Mouse (Mus musculus): Measurements from ENCODE around the gene Ndufb3. TPM values are rescaled to one million over a fixed set of nuclear protein-coding genes. Genes with fewer than 3 reads are reported as not detected.
"Not testable (repeated sequence)": the region's sequence is repeated elsewhere in the genome, so short reads cannot be mapped to it uniquely, and the experiment has no call there.

Gene Ndufb3
- polyA plus RNA-seq, 1 experiment from 2014 or later, result 162 TPM

DNA sequence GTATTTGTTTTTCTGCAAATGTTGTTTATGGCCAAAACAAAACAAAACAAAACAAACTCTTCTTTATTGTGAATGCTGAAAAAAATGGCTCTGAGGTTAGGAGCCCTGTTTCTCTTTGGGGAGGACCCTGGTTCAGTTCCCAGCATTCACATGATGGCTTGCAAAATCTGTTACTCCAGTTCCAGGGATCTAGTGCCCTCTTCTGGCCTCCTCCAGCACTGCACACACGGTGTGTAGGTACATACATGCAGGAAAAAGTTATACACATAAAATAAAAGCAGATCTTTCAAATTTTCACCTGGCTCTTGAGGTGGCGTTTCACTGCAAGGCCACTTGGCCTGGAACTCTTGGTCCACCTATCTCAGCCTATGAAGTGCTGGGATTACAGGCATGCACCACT, 32.6 kb downstream of the Ndufb3 start:
- Histone ChIP-seq H3K4me1 (ENCODE audit: control insufficient read depth, insufficient read depth, low read length) (no peaks in the 10 kb centered on the region), H3K27ac (replicated peaks; ENCODE audit: low read depth, low read length) (no peak overlapping the region), H3K4me2 (ENCODE audit: low read depth, low read length) (no peak overlapping the region), H3K27me3 (ENCODE audit: control insufficient read depth, insufficient read depth, low read length) (no peaks in the 10 kb centered on the region), H3K9ac (replicated peaks; ENCODE audit: low read length) (no peak overlapping the region), H3K9me3 (replicated peaks; ENCODE audit: control insufficient read depth, low read length) (no peaks in the 10 kb centered on the region; the same call in 1 of the 2 replicates), H3K36me3 (replicated peaks; ENCODE audit: control insufficient read depth, insufficient read depth, low read depth, low read length) (no peaks in the 10 kb centered on the region), H3K4me3 (ENCODE audit: low read depth, low read length) (no peak overlapping the region)
- 91% methylated on average over 2 of the region's 2 CpGs for WGBS
- ATAC-seq (replicated peaks; ENCODE audit: insufficient number of reproducible peaks, low FRiP score, low TSS enrichment, low read depth), result no peak
- no peak for DNase-seq (ENCODE audit: low spot score)

DNA sequence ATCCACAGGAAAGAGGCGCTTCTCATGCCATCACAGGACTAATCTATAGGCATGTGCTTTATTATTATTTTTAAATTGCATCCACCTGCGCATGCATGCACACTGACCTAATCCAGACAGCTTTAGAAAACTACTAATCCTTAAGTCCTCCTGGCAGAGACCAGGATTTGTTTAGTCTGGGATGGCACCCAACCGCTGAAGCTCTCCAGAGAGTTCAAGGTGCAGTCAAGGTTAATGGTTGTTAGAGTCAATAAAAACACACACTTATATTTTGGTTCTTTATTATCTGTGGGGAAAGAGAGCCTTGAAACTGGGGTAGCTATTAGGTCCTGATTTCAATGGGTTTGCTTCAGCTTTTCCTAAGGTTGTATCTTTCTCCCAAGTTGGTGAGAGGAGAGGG, 35.1 kb downstream of the Ndufb3 start:
- Histone ChIP-seq H3K4me3 (ENCODE audit: low read depth, low read length) (no peak overlapping the region), H3K4me1 (ENCODE audit: control insufficient read depth, insufficient read depth, low read length) (no peaks in the 10 kb centered on the region), H3K27ac (replicated peaks; ENCODE audit: low read depth, low read length) (no peak overlapping the region), H3K4me2 (ENCODE audit: low read depth, low read length) (no peak overlapping the region), H3K36me3 (replicated peaks; ENCODE audit: control insufficient read depth, insufficient read depth, low read depth, low read length) (no peaks in the 10 kb centered on the region), H3K9ac (replicated peaks; ENCODE audit: low read length) (no peak overlapping the region), H3K9me3 (replicated peaks; ENCODE audit: control insufficient read depth, low read length) (no peaks in the 10 kb centered on the region; the same call in 1 of the 2 replicates), H3K27me3 (ENCODE audit: control insufficient read depth, insufficient read depth, low read length) (no peaks in the 10 kb centered on the region)
- ATAC-seq (replicated peaks; ENCODE audit: insufficient number of reproducible peaks, low FRiP score, low TSS enrichment, low read depth), result no peak
- no peak for DNase-seq (ENCODE audit: low spot score)
- WGBS, result 78% methylated on average over 3 of the region's 3 CpGs

DNA sequence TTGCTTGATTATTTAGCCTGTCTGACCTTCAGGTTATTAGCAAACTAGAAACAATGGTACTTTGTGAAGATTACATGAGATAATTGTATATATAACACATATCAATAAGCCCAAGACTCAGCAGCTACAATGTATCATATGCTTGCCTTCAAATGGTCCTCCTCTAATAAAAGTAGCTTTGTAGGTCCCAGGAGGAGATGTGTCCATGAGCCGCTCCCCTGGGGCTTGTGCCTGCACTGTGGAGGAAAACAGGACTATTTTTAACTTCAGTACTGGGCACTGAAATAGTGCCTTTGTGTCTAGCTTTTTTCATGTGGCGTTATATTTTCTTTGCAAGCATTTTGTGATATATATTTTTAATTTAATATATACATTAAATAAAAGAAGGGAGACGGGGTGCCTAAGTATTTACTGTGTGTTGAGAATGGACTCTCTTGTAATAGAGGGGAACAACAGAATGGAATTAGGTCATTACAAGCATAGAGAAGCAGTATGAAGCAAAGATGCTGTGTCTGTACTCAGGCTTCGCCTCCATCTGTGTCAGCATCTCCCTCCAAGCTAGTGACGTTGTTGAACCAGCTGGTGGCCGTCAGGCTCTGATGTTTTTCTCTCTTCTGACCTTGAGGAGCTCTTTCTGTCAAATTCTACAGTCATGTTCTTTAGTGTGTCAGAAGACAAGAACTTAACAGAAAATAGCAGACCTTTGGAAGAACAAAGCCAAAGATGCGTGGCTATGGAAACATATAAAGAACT, 36.0 kb downstream of the Ndufb3 start:
- no peak overlapping the region for H3K4me2 ChIP-seq (ENCODE audit: low read depth, low read length)
- no peak overlapping the region for H3K4me3 ChIP-seq (ENCODE audit: low read depth, low read length)
- H3K27ac ChIP-seq (replicated peaks; ENCODE audit: low read depth, low read length), result no peak overlapping the region
- ATAC-seq (replicated peaks; ENCODE audit: insufficient number of reproducible peaks, low FRiP score, low TSS enrichment, low read depth) (no peak), DNase-seq (ENCODE audit: low spot score) (no peak)
- H3K27me3 ChIP-seq (ENCODE audit: control insufficient read depth, insufficient read depth, low read length), result no peaks in the 10 kb centered on the region
- H3K4me1 ChIP-seq (ENCODE audit: control insufficient read depth, insufficient read depth, low read length), result no peaks in the 10 kb centered on the region
- H3K9me3 ChIP-seq (replicated peaks; ENCODE audit: control insufficient read depth, low read length), result no peaks in the 10 kb centered on the region; the same call in 1 of the 2 replicates
- no peaks in the 10 kb centered on the region for H3K36me3 ChIP-seq (replicated peaks; ENCODE audit: control insufficient read depth, insufficient read depth, low read depth, low read length)
- 61% methylated on average over 7 of the region's 7 CpGs for WGBS
- H3K9ac ChIP-seq (replicated peaks; ENCODE audit: low read length), result no peak overlapping the region

DNA sequence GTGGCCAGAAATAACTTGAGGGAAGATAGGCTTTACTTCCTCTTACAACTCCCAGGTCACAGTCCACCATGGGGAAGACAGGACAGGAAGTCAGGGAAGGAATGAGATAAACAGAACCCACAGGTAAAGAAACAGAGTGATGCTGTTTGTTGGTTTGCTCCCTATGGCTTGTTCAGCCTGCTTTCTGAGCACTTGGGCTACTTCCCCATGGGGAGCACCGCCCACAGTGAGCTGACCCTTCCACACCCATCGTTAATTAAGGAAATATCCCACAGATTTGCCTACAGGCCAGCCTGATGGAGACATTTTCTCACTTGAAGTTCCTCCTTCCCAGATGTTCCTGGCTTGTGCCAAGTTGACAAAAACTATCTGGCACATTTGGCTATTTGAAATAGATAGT, 42.7 kb downstream of the Ndufb3 start:
- DNase-seq (ENCODE audit: low spot score); ATAC-seq (replicated peaks; ENCODE audit: insufficient number of reproducible peaks, low FRiP score, low TSS enrichment, low read depth); H3K27me3 ChIP-seq (ENCODE audit: control insufficient read depth, insufficient read depth, low read length); H3K9ac ChIP-seq (replicated peaks; ENCODE audit: low read length); H3K4me3 ChIP-seq (ENCODE audit: low read depth, low read length); H3K4me2 ChIP-seq (ENCODE audit: low read depth, low read length); H3K9me3 ChIP-seq (replicated peaks; ENCODE audit: control insufficient read depth, low read length); H3K27ac ChIP-seq (replicated peaks; ENCODE audit: low read depth, low read length); H3K36me3 ChIP-seq (replicated peaks; ENCODE audit: control insufficient read depth, insufficient read depth, low read depth, low read length); H3K4me1 ChIP-seq (ENCODE audit: control insufficient read depth, insufficient read depth, low read length): not testable (repeated sequence)
- WGBS, result 70% methylated on average over 1 of the region's 2 CpGs

Other genes starting within 250 kb of the Ndufb3 start
- gene Bzw1, start 193.5 kb upstream of the Ndufb3 start, polyA plus RNA-seq (2014; fragmentation: Nextera tagmentation; extraction: Ambion mirVana), result 523 and 595 TPM in 2 replicates
- 182 and 195 TPM in 2 replicates for gene Clk1, start 162.3 kb upstream of the Ndufb3 start, polyA plus RNA-seq (2014; fragmentation: Nextera tagmentation; extraction: Ambion mirVana)
- 69.1 and 69.4 TPM in 2 replicates for gene Nif3l1, start 141.2 kb upstream of the Ndufb3 start, polyA plus RNA-seq (2014; fragmentation: Nextera tagmentation; extraction: Ambion mirVana)
- 60.8 and 66.6 TPM in 2 replicates for gene Ppil3, start 140.9 kb upstream of the Ndufb3 start, polyA plus RNA-seq (2014; fragmentation: Nextera tagmentation; extraction: Ambion mirVana)
- 57.9 and 65.2 TPM in 2 replicates for gene Orc2, start 81.3 kb upstream of the Ndufb3 start, polyA plus RNA-seq (2014; fragmentation: Nextera tagmentation; extraction: Ambion mirVana)
- 6.1 and 6.3 TPM in 2 replicates for gene Fam126b, start 61 bp upstream of the Ndufb3 start, polyA plus RNA-seq (2014; fragmentation: Nextera tagmentation; extraction: Ambion mirVana)
- gene Als2cr12, start 109.6 kb downstream of the Ndufb3 start, polyA plus RNA-seq (2014; fragmentation: Nextera tagmentation; extraction: Ambion mirVana), result not detected in 2 replicates
- 24.1 and 25.0 TPM in 2 replicates for gene Cflar, start 125.1 kb downstream of the Ndufb3 start, polyA plus RNA-seq (2014; fragmentation: Nextera tagmentation; extraction: Ambion mirVana)
- gene Casp8, start 209.0 kb downstream of the Ndufb3 start, polyA plus RNA-seq (2014; fragmentation: Nextera tagmentation; extraction: Ambion mirVana), result 15.5 and 16.3 TPM in 2 replicates